Mouse (Mus musculus) ZHBTc4 (cell line): ENCODE data around the gene Prrg2.

Experiments used
- DNase-seq: peaks from one replicate; pipeline ENCODE4 v3.0.0-alpha.2; 2011; ENCODE audit warnings: low read depth, low spot score

Prrg2 gene

GRCm38 (mm10) chr7:45012011-45012410, 50.5 kb downstream of the Prrg2 start:
- DNase-seq, result no peak

DNA sequence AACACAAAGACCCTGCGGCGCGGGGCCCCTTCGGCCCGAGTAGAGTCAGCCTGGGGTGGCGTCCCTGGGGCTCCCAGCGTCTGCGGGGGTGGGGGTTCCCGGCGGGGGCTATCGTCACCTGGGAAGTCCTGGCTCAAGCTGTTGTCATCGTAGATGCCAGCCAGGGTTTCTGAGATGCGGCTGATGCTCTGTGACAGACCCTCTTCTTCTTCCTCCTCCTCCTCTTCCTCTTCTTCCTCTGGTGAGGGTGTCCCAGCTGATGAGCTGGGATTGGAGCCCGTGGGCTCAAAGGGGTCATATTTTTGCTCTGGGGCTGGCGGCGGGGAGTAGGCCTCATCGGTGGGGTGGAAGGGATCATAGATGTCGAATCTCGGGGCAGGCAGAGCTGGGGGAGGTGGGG, 54.1 kb downstream of the Prrg2 start:
- no peak for DNase-seq

DNA sequence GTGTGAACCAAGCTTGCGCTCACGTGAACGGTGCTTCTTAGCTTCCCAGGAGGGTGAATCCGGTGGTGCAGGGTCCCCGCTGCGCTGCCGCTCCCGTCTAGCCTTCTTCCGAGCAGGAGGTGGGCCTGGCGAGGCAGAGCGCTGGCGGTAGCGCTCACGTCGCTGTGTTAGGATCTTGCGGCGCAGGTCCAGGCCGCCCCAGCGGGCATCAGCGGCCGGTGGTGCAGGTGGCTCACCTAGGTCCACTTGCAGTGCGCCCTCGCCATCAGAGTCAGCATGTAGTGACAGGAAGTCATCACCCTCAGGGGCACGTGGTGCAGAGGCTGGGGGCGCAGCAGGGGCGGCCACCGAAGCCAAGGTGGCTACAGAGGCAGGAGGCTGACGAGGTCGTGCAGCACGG, 54.6 kb downstream of the Prrg2 start:
- DNase-seq, result peak; percentile 65

- DNase-seq, result no peak
Observed at GRCm38 (mm10) chr7:45007141-45007540, 55.3 kb downstream of the Prrg2 start.

- no peak for DNase-seq
Observed at GRCm38 (mm10) chr7:45006503-45006902, 56.0 kb downstream of the Prrg2 start.

DNA sequence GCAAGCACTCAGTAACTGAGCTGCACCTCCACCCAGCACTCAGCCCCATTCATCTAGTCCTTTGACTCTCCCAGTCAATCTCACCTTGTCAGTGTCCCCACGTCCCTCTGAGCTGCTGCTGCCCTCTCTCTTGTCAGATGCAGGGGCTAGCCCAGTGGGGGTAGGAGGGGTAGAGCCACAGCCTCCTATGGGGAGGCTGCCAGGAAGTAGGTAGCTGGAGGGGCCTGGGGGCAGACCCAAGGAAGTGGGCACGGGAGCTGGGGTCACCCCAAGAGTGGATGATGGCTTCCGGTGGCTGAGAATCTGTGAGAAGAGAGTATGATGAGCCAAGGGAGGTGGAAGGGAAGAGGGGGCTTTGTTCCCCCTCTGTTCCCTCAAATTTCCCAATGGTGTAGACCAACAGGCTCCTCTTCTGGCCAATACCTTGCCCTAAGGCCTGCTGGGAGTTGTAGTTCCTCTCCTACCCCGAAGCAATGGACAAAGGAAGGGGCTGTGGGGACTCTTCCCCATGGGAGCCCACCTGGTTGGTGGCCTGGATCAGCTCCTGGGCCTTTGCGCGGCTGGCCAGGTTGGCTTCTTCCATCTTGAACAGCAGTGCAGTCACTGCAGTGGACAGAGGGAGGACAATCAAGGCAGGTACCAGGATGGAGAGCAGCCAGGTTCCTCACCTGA, 57.0 kb downstream of the Prrg2 start:
- no peak for DNase-seq

DNA sequence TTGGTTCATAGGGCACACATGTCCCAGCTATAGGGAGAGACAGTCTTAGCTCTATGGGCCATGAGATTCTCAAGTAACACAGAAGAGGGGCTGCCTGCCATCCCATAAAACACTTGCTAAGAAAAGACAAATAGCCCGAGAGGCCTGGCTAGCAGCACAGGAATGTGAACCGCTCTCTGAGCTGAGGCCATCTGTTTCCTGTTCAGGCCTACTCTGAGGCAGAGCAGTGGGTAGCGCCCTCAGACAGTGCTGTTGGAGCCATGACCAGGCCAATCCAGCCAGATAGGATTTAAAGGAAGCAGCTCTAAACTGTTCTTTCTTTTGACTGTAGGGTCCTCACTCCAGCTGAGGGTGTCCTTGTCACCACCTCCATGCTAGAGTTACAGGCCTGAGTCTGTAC, 57.9 kb downstream of the Prrg2 start:
- no peak for DNase-seq
